Mouse (Mus musculus): ENCODE measurements around the gene Ubd. TPM values are rescaled to one million over a fixed set of nuclear protein-coding genes. Genes with fewer than 3 reads are reported as not detected.

Gene Ubd
- not detected for total RNA-seq (2023)

DNA sequence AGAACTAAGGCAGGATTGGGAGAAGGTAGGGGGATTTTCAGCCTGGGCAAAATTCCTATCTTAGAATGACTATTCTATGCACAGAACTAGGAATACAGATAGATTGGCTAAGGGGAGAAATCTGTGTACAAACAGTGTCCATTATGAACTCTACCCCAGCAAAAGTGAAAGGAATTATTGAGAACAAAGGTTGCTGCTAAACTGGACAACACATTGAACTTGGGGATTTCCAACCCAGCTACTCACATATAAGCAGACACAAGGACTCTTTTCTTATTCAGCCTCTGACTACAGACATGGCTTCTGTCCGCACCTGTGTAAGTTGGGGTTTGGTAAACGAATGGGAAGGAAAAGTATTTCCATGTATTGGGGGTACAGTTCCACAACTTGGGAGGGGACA, at the start of gene Ubd:
Gene Ubd, plus strand, starts transcription at position 237 of the 400 bp plus-strand sequence.

DNA sequence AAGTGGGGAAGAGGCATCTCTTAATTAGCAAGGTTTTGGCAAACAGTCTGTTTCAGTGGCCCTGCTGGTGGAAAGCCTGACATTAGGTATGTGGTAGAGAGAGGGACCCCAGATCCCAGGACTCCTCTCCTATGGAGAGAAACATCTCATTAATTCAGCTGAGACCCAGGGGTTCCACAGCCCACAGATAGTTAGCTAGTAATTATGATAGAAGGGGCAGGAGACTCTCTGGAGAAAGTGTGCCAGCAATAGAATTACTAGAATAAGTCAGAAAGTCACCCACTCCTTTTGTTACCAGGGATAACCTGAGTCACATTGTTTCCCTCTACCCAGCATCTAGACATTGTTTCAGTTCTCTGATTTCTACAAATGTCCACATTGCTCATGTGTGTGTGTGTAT, 32.3 kb upstream of the Ubd start, which contains the start of gene Olfr93:
Gene Olfr93, minus strand, starts transcription at position 101 of the 400 bp plus-strand sequence.

DNA sequence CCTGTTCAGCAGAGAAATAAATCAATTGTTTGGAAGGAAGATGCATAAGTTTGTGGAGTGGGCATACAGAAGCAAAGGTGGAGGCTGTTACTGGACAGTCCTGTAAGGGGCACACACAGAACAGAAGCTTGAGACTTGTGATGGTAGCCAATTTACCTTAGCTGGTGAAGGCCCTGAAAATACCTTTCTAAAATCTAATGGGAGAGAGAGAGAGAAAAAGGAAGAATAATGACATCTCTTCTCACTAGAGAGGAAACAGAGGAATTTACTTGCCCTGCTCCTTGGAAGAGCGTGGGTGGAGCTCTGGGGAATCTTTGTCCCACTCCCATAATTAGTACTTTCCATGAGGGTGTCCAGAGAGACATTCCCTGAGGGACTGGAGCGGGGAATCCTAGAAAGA, 7.2 kb downstream of the Ubd start, which contains the start of gene Olfr94:
Gene Olfr94, minus strand, starts transcription at position 101 of the 400 bp plus-strand sequence.

DNA sequence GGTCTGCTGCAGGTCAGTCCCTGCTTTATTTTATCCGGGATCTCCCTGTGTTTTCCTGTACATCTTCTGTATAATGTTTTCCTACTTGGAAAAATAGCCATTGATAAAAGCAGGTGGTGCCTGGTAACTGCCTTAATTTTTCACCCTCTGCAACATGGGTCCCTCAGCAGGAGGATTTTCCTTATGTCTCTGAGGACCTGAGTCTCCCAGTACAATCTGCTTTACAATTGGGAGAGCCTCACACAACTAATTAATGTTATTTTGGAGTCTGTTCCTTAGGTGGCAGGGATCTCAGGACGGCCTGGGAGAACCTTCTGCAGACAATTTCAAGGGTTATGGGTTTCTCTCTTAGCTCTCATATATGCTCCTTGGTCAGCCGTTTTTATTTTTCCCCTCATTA, 19.3 kb downstream of the Ubd start, which contains the start of gene Olfr95:
Gene Olfr95, minus strand, starts transcription at position 101 of the 400 bp plus-strand sequence.

DNA sequence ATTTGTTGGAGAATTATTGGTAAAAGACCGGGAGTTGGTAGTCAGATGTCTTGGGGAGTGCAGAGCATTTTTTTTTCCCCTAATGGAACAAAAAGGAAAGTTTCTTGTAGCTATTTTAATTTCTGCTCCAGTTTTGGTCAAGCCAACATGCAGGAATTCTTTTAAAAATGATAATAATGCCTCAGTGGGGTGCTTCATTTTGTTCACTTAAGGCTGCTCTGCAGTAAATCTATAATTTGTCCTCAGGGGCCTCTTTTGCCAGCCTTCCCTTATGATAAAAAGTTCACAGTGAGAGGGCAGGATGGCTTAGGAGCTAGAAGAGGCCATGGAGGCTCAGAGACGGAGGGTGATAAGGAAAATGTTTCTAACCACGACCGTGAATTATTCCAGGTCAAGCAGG, 26.2 kb downstream of the Ubd start, which contains the start of gene Olfr96:
Gene Olfr96, plus strand, starts transcription at position 301 of the 400 bp plus-strand sequence.

DNA sequence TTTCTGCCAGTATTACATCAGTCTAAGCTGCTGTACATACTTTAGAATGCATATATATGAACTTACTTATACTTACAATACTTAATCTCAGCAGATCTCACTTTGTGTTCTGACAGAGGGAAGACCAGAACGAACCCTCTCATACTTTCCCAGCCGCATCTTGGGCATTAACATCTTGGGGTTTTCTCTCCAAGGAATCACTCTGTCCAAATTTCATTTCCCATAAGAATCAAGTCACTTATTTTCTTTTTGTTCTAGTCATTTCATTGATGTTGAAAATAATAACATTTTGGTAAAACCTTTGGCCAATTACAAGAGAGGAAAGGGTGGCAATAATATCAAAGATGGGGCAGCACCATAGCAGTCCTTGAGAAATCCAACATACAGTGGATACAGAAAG, 43.5 kb downstream of the Ubd start, which contains the start of gene Olfr97:
Gene Olfr97, minus strand, starts transcription at position 101 of the 400 bp plus-strand sequence.

Other genes with a start within 250 kb of the Ubd start
- 10 to 100 TPM; 35.3 to 41.2 TPM for gene Ppp1r11, start 242.2 kb upstream of the Ubd start, total RNA-seq (2023)
- gene Znrd1, start 235.3 kb upstream of the Ubd start, total RNA-seq (2023): 10 to 100 TPM; 30.2 to 31.6 TPM
- 1 to 10 TPM in 1 of 2 experiments, under 1 TPM in 1; 0.71 to 1.4 TPM for gene Znrd1as, start 235.3 kb upstream of the Ubd start, total RNA-seq (2023)
- not detected for gene 2410137M14Rik, start 212.7 kb upstream of the Ubd start, total RNA-seq (2023)
- not detected for gene H2-M5, start 204.4 kb upstream of the Ubd start, total RNA-seq (2023)
- gene Zfp57, start 192.7 kb upstream of the Ubd start, total RNA-seq (2023): not detected
- not detected for gene Mog, start 170.5 kb upstream of the Ubd start, total RNA-seq (2023)
- gene Gabbr1, start 147.9 kb upstream of the Ubd start, total RNA-seq (2023): 100 to 1,000 TPM; 119 to 127 TPM
- gene Olfr90, start 105.4 kb upstream of the Ubd start, total RNA-seq (2023): not detected
- not detected for gene Olfr91, start 95.6 kb upstream of the Ubd start, total RNA-seq (2023)
- gene Olfr92, start 73.8 kb upstream of the Ubd start, total RNA-seq (2023): not detected
- gene Olfr93, start 32.4 kb upstream of the Ubd start, total RNA-seq (2023): not detected
- gene Olfr94, start 7.1 kb downstream of the Ubd start, total RNA-seq (2023): not detected
- gene Olfr95, start 19.2 kb downstream of the Ubd start, total RNA-seq (2023): not detected
- gene Olfr96, start 26.3 kb downstream of the Ubd start, total RNA-seq (2023): not detected
- not detected for gene Olfr97, start 43.4 kb downstream of the Ubd start, total RNA-seq (2023)
- not detected for gene Olfr98, start 69.9 kb downstream of the Ubd start, total RNA-seq (2023)
- gene H2-M3, start 76.3 kb downstream of the Ubd start, total RNA-seq (2023): 1 to 10 TPM; 5.8 to 6.0 TPM
- gene Olfr99, start 89.6 kb downstream of the Ubd start, total RNA-seq (2023): not detected
- not detected for gene Olfr101, start 110.4 kb downstream of the Ubd start, total RNA-seq (2023)
- not detected for gene Olfr102, start 123.2 kb downstream of the Ubd start, total RNA-seq (2023)
- gene Olfr103, start 145.8 kb downstream of the Ubd start, total RNA-seq (2023): not detected
- gene Olfr104-ps, start 165.7 kb downstream of the Ubd start, total RNA-seq (2023): not detected
- not detected for gene Olfr105-ps, start 185.1 kb downstream of the Ubd start, total RNA-seq (2023)
- gene Olfr106-ps, start 196.5 kb downstream of the Ubd start, total RNA-seq (2023): not detected
- gene Olfr107, start 205.3 kb downstream of the Ubd start, total RNA-seq (2023): not detected

Measured in neutrophil, adult 59 days (primary cell).